Comparison of ENCODE assay signal across 8 mouse cellular contexts in genomic region chr6:143326956-143327722, GRCm38 (mm10).
DNase-seq lines count a peak whose midpoint lies in the region; ATAC-seq lines count a peak whose summit lies in the region.

No protein-coding gene starts in this region.

- no peak for DNase-seq in heart, postnatal 25 days (ENCODE audit: low spot score)
- DNase-seq in CD8-positive naive resting alpha-beta T cell, adult 2 months (ENCODE audit: low read depth in 2 of 2, low spot score in 2 of 2): peak; percentile 4 to 5
- no peak for DNase-seq in c-Kit-positive CD71-positive TER-119-positive erythroid progenitor cells, embryonic 14.5 days (ENCODE audit: low spot score)
- no peak for DNase-seq in right cerebral cortex, postnatal 10 days (ENCODE audit: low spot score in 2 of 2)
- DNase-seq in cerebellum, adult 11 months: no peak

- no peaks in the 10 kb centered on the region for H3K9me3 ChIP-seq in heart, embryonic 13.5 days
- H3K9me3 ChIP-seq in intestine, embryonic 15.5 days: no peaks in the 10 kb centered on the region
- peaks cover 25% of the 10 kb centered on the region for H3K9me3 ChIP-seq in megakaryocyte, embryonic 14.5 days

- no peaks in the 10 kb centered on the region for H3K27me3 ChIP-seq in heart, embryonic 13.5 days (replicated peaks)
- no peaks in the 10 kb centered on the region for H3K27me3 ChIP-seq in intestine, embryonic 15.5 days (replicated peaks)
- H3K27me3 ChIP-seq in megakaryocyte, embryonic 14.5 days (replicated peaks): no peaks in the 10 kb centered on the region

- WGBS in heart, embryonic 13.5 days: 72% methylated on average over 22 of the region's 22 CpGs
- WGBS in intestine, embryonic 15.5 days: 63% methylated on average over 22 of the region's 22 CpGs

- H3K4me2 ChIP-seq in heart, embryonic 13.5 days: peak overlapping the region; percentile 43
- peak overlapping the region; percentile 48 for H3K4me2 ChIP-seq in intestine, embryonic 15.5 days (replicated peaks)

- peaks cover 6% of the 10 kb centered on the region for H3K4me1 ChIP-seq in heart, embryonic 13.5 days
- peaks cover 3% of the 10 kb centered on the region; the same call in 1 of the 2 replicates for H3K4me1 ChIP-seq in intestine, embryonic 15.5 days (replicated peaks)
- peaks cover 12% of the 10 kb centered on the region; the same call in 1 of the 2 replicates for H3K4me1 ChIP-seq in megakaryocyte, embryonic 14.5 days

- H3K9ac ChIP-seq in heart, embryonic 13.5 days: no peak overlapping the region
- H3K9ac ChIP-seq in intestine, embryonic 15.5 days: no peak overlapping the region

- H3K27ac ChIP-seq in heart, embryonic 13.5 days (replicated peaks): no peak overlapping the region
- H3K27ac ChIP-seq in intestine, embryonic 15.5 days: no peak overlapping the region

- intact Hi-C loops in heart, postnatal 25 days (cut with DNase I): loop anchor here (10.0 kb wide), 1 partner anchor 1638 kb away; no protein-coding TSS in a partner anchor

- H3K36me3 ChIP-seq in heart, embryonic 13.5 days: no peaks in the 10 kb centered on the region
- H3K36me3 ChIP-seq in intestine, embryonic 15.5 days: no peaks in the 10 kb centered on the region
- H3K36me3 ChIP-seq in megakaryocyte, embryonic 14.5 days (replicated peaks; ENCODE audit: low read length): no peaks in the 10 kb centered on the region

- no peak for ATAC-seq in heart, embryonic 13.5 days (ENCODE audit: extremely low read depth, insufficient number of reproducible peaks, low FRiP score, low TSS enrichment)
- ATAC-seq in intestine, embryonic 15.5 days: peak; percentile 84

- peak overlapping the region; percentile 31 for H3K4me3 ChIP-seq in heart, embryonic 13.5 days
- peak overlapping the region; percentile 10; the same call in 1 of the 2 replicates for H3K4me3 ChIP-seq in intestine, embryonic 15.5 days (replicated peaks)
- H3K4me3 ChIP-seq in megakaryocyte, embryonic 14.5 days (replicated peaks): peak overlapping the region; percentile 56

Comparison
In these comparisons a context has a peak if more than half of its experiments do, and no peak if none do; other contexts are left out.
1. DNase-seq: peak in CD8-positive naive resting alpha-beta T cell, adult 2 months (2 of 2); none in heart, postnatal 25 days (single experiment), c-Kit-positive CD71-positive TER-119-positive erythroid progenitor cells, embryonic 14.5 days (single experiment), right cerebral cortex, postnatal 10 days (0 of 2) and cerebellum, adult 11 months (single experiment).
2. Peak in every context shown above with its lines, with median percentiles within 50 percentile points of each other: H3K4me3 ChIP-seq.